Mouse (Mus musculus) c-Kit-negative CD71-positive TER-119-positive erythroid progenitor cells, embryonic 14.5 days (primary cell): ENCODE measurements around the gene Smad5.

ENCODE experiments used
- DNase-seq: peaks from one replicate; pipeline ENCODE4 v3.0.0-alpha.2; 2013; ENCODE audit warnings: low read depth, low spot score

Gene Smad5

GRCm38 (mm10) chr13:56701924-56702323 is 886 bp upstream of the Smad5 start:
- DNase-seq = no peak

GRCm38 (mm10) chr13:56703222-56703870 is 536 bp downstream of the Smad5 start:
- no peak for DNase-seq

- DNase-seq = no peak
These were observed 1.1 kb downstream of the Smad5 start for GRCm38 (mm10) chr13:56703871-56704321.

- no peak for DNase-seq
These were observed 1.8 kb downstream of the Smad5 start for GRCm38 (mm10) chr13:56704596-56704995.

- no peak for DNase-seq
These were observed 4.3 kb downstream of the Smad5 start for GRCm38 (mm10) chr13:56707111-56707510.

GRCm38 (mm10) chr13:56707606-56708005 is 4.8 kb downstream of the Smad5 start:
- DNase-seq = no peak

GRCm38 (mm10) chr13:56710620-56711019 is 7.8 kb downstream of the Smad5 start:
- DNase-seq = no peak

GRCm38 (mm10) chr13:56712221-56712620 is 9.4 kb downstream of the Smad5 start:
- DNase-seq = no peak

GRCm38 (mm10) chr13:56726551-56726950 is 23.7 kb downstream of the Smad5 start:
- no peak for DNase-seq

- no peak for DNase-seq
These were observed 26.2 kb downstream of the Smad5 start for GRCm38 (mm10) chr13:56729046-56729445.

- DNase-seq = no peak
These were observed 31.8 kb downstream of the Smad5 start for GRCm38 (mm10) chr13:56734617-56735016.

GRCm38 (mm10) chr13:56735212-56735875 is 32.5 kb downstream of the Smad5 start:
- DNase-seq = no peak

GRCm38 (mm10) chr13:56739556-56739955 is 36.7 kb downstream of the Smad5 start:
- DNase-seq = no peak

GRCm38 (mm10) chr13:56740496-56740895 is 37.7 kb downstream of the Smad5 start:
- no peak for DNase-seq

GRCm38 (mm10) chr13:56741691-56742090 is 38.9 kb downstream of the Smad5 start:
- no peak for DNase-seq

- DNase-seq = no peak
These were observed 39.6 kb downstream of the Smad5 start for GRCm38 (mm10) chr13:56742325-56742901.

GRCm38 (mm10) chr13:56746739-56747532 is 44.1 kb downstream of the Smad5 start:
- no peak for DNase-seq

- DNase-seq = no peak
These were observed 44.7 kb downstream of the Smad5 start for GRCm38 (mm10) chr13:56747554-56747953.

- no peak for DNase-seq
These were observed 46.6 kb downstream of the Smad5 start for GRCm38 (mm10) chr13:56749377-56749776.

GRCm38 (mm10) chr13:56751774-56752173 is 49.0 kb downstream of the Smad5 start:
- DNase-seq = no peak

GRCm38 (mm10) chr13:56752474-56753191 is 49.8 kb downstream of the Smad5 start:
- DNase-seq = no peak
